Mouse (Mus musculus): ENCODE data around the gene Grk2. TPM values are rescaled to one million over a fixed set of nuclear protein-coding genes. Genes with fewer than 3 reads are reported as not detected.

Gene Grk2
- polyA plus RNA-seq (2015; fragmentation: Illumina TruSeq; extraction: RNeasy Lipid Tissue Mini Kit (QIAGEN cat#74804); ENCODE audit: low read depth, low replicate concordance), result 184 TPM

DNA sequence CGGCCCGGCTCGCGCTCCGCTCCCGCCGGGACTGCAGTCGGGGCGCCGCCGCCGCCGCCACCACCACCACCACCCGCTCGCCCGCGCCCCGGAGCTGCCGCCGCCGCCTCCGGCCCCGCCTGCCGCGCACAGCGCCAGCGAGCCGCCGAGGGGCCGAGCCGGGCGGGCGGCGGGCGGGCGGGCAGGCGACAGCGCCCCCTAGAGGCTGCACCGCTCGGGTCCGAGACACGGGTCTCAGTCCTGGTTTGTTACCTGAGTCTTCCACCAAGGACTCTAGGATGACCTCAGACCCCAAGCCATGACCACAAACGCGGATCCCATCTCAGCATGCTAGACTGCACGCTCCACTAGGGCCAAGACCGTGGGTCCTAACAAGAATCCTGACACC lies at the start of gene Grk2:
Grk2 (minus strand) TSS at position 33 of the 388 bp plus-strand sequence.

DNA sequence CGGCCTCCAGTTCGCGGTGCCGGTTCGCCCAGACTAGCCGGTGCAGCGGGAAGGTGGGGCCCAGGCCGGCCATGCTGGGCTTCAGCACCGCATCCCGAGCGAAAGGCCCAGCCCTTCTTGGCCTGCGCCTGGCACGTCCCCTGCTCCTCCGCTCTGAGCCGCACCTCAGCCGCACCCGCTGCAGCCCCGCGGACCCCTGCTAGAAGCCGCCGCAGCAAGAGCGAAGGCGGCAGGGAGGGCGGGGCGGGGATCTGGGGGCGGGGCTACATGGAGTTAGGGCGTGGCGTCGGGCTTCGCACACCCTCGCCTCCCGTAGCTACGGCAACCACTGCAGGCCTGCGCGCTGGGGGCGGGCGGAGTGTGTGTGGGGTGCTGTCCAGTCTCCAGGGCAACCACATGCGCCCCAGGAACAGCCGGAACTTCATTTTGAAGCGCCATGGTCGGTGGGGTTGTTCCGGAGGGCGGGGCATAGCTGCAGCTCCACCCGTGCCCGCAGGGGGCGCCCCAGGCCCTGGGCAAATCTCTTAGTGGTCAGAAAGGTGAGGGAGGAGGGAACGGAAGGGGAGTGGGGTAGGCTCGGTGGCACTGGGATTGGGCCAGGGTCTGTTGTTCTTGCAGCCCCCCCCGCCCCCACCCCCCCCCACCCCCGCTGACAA lies 23.0 kb downstream of the Grk2 start, which contains the start of gene Ankrd13d:
Ankrd13d (minus strand) TSS at position 240 of the 656 bp plus-strand sequence.

DNA sequence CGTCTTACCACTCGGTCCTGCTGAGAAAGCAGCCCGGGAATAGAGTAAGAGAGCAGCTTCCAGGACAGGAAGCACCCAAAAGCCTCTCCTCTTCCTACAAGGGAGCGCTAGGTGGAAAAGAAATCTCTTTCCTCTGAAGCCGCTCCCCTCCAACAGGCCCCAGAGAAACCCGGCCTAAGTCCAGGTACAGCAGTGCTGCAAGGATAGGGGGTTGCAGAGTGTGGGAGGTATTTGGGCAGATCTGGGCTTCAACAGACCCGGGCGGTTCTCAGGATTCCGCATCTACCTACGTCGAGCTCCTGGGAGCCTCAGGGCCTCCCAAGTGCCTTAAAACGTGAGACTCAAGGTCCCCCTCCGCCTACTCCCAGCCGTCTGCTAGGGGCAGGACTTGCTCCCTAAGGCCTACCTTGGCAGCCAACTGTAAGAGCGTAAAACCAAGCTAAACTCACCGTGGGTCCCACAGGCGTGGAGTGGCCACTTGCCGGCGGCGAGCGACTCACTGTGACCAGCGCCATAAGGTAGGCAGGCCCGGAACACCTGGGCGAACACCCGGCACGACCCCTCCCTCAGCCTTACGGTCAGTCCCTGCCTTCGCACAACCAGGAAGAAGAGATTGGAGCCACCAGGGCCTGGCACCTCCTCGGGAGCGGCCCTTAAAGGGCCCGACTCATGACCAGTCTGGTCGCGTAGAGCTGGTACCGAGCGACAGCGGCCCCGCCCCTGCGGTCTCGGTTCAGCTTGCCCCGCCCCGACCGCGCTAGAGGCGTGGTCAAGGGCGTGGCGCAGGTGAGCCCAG lies 37.3 kb downstream of the Grk2 start, which contains the start of gene Ssh3:
Ssh3 (minus strand) TSS at position 615 of the 796 bp plus-strand sequence.

Other genes starting within 250 kb of the Grk2 start
- not detected for gene Gstp3, start 246.7 kb downstream of the Grk2 start, polyA plus RNA-seq (2015; fragmentation: Illumina TruSeq; extraction: RNeasy Lipid Tissue Mini Kit (QIAGEN cat#74804); ENCODE audit: low read depth, low replicate concordance)
- not detected for gene Cabp2, start 224.6 kb downstream of the Grk2 start, polyA plus RNA-seq (2015; fragmentation: Illumina TruSeq; extraction: RNeasy Lipid Tissue Mini Kit (QIAGEN cat#74804); ENCODE audit: low read depth, low replicate concordance)
- 37.6 TPM for gene Cdk2ap2, start 209.0 kb downstream of the Grk2 start, polyA plus RNA-seq (2015; fragmentation: Illumina TruSeq; extraction: RNeasy Lipid Tissue Mini Kit (QIAGEN cat#74804); ENCODE audit: low read depth, low replicate concordance)
- gene Pitpnm1, start 206.2 kb downstream of the Grk2 start, polyA plus RNA-seq (2015; fragmentation: Illumina TruSeq; extraction: RNeasy Lipid Tissue Mini Kit (QIAGEN cat#74804); ENCODE audit: low read depth, low replicate concordance), result 122 TPM
- 183 TPM for gene Aip, start 180.4 kb downstream of the Grk2 start, polyA plus RNA-seq (2015; fragmentation: Illumina TruSeq; extraction: RNeasy Lipid Tissue Mini Kit (QIAGEN cat#74804); ENCODE audit: low read depth, low replicate concordance)
- gene Gpr152, start 166.4 kb downstream of the Grk2 start, polyA plus RNA-seq (2015; fragmentation: Illumina TruSeq; extraction: RNeasy Lipid Tissue Mini Kit (QIAGEN cat#74804); ENCODE audit: low read depth, low replicate concordance), result 0.10 TPM
- gene Cabp4, start 162.2 kb downstream of the Grk2 start, polyA plus RNA-seq (2015; fragmentation: Illumina TruSeq; extraction: RNeasy Lipid Tissue Mini Kit (QIAGEN cat#74804); ENCODE audit: low read depth, low replicate concordance), result not detected
- 127 TPM for gene Coro1b, start 157.6 kb downstream of the Grk2 start, polyA plus RNA-seq (2015; fragmentation: Illumina TruSeq; extraction: RNeasy Lipid Tissue Mini Kit (QIAGEN cat#74804); ENCODE audit: low read depth, low replicate concordance)
- 1.5 TPM for gene Ptprcap, start 152.6 kb downstream of the Grk2 start, polyA plus RNA-seq (2015; fragmentation: Illumina TruSeq; extraction: RNeasy Lipid Tissue Mini Kit (QIAGEN cat#74804); ENCODE audit: low read depth, low replicate concordance)
- 45.8 TPM for gene Rps6kb2, start 142.9 kb downstream of the Grk2 start, polyA plus RNA-seq (2015; fragmentation: Illumina TruSeq; extraction: RNeasy Lipid Tissue Mini Kit (QIAGEN cat#74804); ENCODE audit: low read depth, low replicate concordance)
- gene Carns1, start 130.7 kb downstream of the Grk2 start, polyA plus RNA-seq (2015; fragmentation: Illumina TruSeq; extraction: RNeasy Lipid Tissue Mini Kit (QIAGEN cat#74804); ENCODE audit: low read depth, low replicate concordance), result 13.7 TPM
- gene Tbc1d10c, start 114.9 kb downstream of the Grk2 start, polyA plus RNA-seq (2015; fragmentation: Illumina TruSeq; extraction: RNeasy Lipid Tissue Mini Kit (QIAGEN cat#74804); ENCODE audit: low read depth, low replicate concordance), result 1.2 TPM
- gene Ppp1ca, start 114.2 kb downstream of the Grk2 start, polyA plus RNA-seq (2015; fragmentation: Illumina TruSeq; extraction: RNeasy Lipid Tissue Mini Kit (QIAGEN cat#74804); ENCODE audit: low read depth, low replicate concordance), result 454 TPM
- 10.9 TPM for gene Rad9a, start 104.6 kb downstream of the Grk2 start, polyA plus RNA-seq (2015; fragmentation: Illumina TruSeq; extraction: RNeasy Lipid Tissue Mini Kit (QIAGEN cat#74804); ENCODE audit: low read depth, low replicate concordance)
- 0.59 TPM for gene Clcf1, start 92.0 kb downstream of the Grk2 start, polyA plus RNA-seq (2015; fragmentation: Illumina TruSeq; extraction: RNeasy Lipid Tissue Mini Kit (QIAGEN cat#74804); ENCODE audit: low read depth, low replicate concordance)
- not detected for gene AC109138.7, start 91.9 kb downstream of the Grk2 start, polyA plus RNA-seq (2015; fragmentation: Illumina TruSeq; extraction: RNeasy Lipid Tissue Mini Kit (QIAGEN cat#74804); ENCODE audit: low read depth, low replicate concordance)
- gene Pold4, start 74.3 kb downstream of the Grk2 start, polyA plus RNA-seq (2015; fragmentation: Illumina TruSeq; extraction: RNeasy Lipid Tissue Mini Kit (QIAGEN cat#74804); ENCODE audit: low read depth, low replicate concordance), result 29.6 TPM
- 58.5 TPM for gene Ssh3, start 37.0 kb downstream of the Grk2 start, polyA plus RNA-seq (2015; fragmentation: Illumina TruSeq; extraction: RNeasy Lipid Tissue Mini Kit (QIAGEN cat#74804); ENCODE audit: low read depth, low replicate concordance)
- gene Ankrd13d, start 23.1 kb downstream of the Grk2 start, polyA plus RNA-seq (2015; fragmentation: Illumina TruSeq; extraction: RNeasy Lipid Tissue Mini Kit (QIAGEN cat#74804); ENCODE audit: low read depth, low replicate concordance), result 55.6 TPM
- gene Kdm2a, start 92.1 kb upstream of the Grk2 start, polyA plus RNA-seq (2015; fragmentation: Illumina TruSeq; extraction: RNeasy Lipid Tissue Mini Kit (QIAGEN cat#74804); ENCODE audit: low read depth, low replicate concordance), result 41.1 TPM
- gene Rhod, start 133.2 kb upstream of the Grk2 start, polyA plus RNA-seq (2015; fragmentation: Illumina TruSeq; extraction: RNeasy Lipid Tissue Mini Kit (QIAGEN cat#74804); ENCODE audit: low read depth, low replicate concordance), result 1.6 TPM
- 33.8 TPM for gene Syt12, start 171.2 kb upstream of the Grk2 start, polyA plus RNA-seq (2015; fragmentation: Illumina TruSeq; extraction: RNeasy Lipid Tissue Mini Kit (QIAGEN cat#74804); ENCODE audit: low read depth, low replicate concordance)
- not detected for gene 2010003K11Rik, start 192.4 kb upstream of the Grk2 start, polyA plus RNA-seq (2015; fragmentation: Illumina TruSeq; extraction: RNeasy Lipid Tissue Mini Kit (QIAGEN cat#74804); ENCODE audit: low read depth, low replicate concordance)
- 46.9 TPM for gene Pcx, start 204.2 kb upstream of the Grk2 start, polyA plus RNA-seq (2015; fragmentation: Illumina TruSeq; extraction: RNeasy Lipid Tissue Mini Kit (QIAGEN cat#74804); ENCODE audit: low read depth, low replicate concordance)